Mouse (Mus musculus): ENCODE measurements at regions not wholly inside any gene's neighbourhood (a gene's known extent, or its start where the extent isn't known, plus 50 kb on each side); places are given as distances from the start of the nearest gene placed in this dataset.

DNA sequence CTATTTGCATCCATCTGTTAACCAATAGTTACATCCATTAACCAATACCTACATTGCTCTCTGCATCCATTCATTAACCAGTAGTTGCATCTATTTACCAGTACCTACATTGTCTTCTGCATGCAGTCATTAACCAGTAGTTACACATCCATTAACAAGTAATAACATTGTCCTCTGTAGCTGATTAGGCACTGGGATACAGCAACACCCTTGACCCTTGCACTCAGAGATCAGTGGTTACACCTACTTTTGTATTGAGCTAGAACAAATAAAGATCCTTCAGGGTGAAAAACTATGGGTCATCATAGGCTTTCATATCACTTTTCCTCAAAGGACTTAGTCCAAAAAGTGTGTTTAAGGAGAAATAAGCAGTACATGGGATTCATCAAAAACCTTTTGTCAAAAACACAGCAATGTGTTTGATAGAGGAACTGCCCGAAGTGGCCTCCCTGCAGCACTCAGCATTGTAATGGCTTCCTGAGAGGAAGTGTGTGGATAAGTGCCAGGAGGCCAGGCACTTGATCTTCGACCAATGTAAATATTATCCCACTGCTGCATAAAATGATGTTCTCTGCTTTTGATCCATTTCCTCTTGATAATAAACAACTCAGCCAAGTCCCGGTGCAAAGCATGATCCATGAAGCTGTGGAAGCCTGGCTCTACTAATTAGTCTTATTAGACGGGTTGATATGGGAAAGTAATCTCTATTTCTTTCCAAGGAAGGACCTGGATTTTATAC lies 317.6 kb downstream of the Hs3st1 start:
- peak; percentile 65; the same call in 1 of the 2 replicates for TF ChIP-seq EP300 (IDR thresholded peaks at IDR 0.05; ENCODE audit: low read depth)
- no peak for TF ChIP-seq CTCF (IDR thresholded peaks at IDR 0.05; ENCODE audit: low read depth)
